Mouse (Mus musculus) ovary, postnatal 14 days (tissue): ENCODE results near the gene Ndufc1.
"Not testable (repeated sequence)": the region's sequence is repeated elsewhere in the genome, so short reads cannot be mapped to it uniquely, and the experiment has no call there.

Source experiments
- DNase-seq: peaks from one replicate; pipeline ENCODE4 v3.0.0; 2022; ENCODE audit warnings: low spot score

Gene Ndufc1

GRCm38 (mm10) chr3:51408561-51409183 is at the start of gene Ndufc1:
Gene Ndufc1 (minus strand): TSS chr3:51408988.
- peak; percentile 99 for DNase-seq

GRCm38 (mm10) chr3:51434871-51435595 is 26.2 kb upstream of the Ndufc1 start:
- no peak for DNase-seq

GRCm38 (mm10) chr3:51434364-51434763 is 25.6 kb upstream of the Ndufc1 start:
- DNase-seq, result not testable (repeated sequence)

- no peak for DNase-seq
Measured at GRCm38 (mm10) chr3:51425394-51425793, 16.6 kb upstream of the Ndufc1 start.

GRCm38 (mm10) chr3:51421921-51422320 is 13.1 kb upstream of the Ndufc1 start:
- DNase-seq, result no peak

GRCm38 (mm10) chr3:51417966-51418365 is 9.2 kb upstream of the Ndufc1 start:
- no peak for DNase-seq

GRCm38 (mm10) chr3:51417485-51417884 is 8.7 kb upstream of the Ndufc1 start:
- DNase-seq, result no peak

- DNase-seq, result no peak
Measured at GRCm38 (mm10) chr3:51417135-51417458, 8.3 kb upstream of the Ndufc1 start.

GRCm38 (mm10) chr3:51416364-51417134 is 7.8 kb upstream of the Ndufc1 start:
- DNase-seq, result peak; percentile 29

- DNase-seq, result no peak
Measured at GRCm38 (mm10) chr3:51416073-51416363, 7.2 kb upstream of the Ndufc1 start.

- peak; percentile 94 for DNase-seq
Measured at GRCm38 (mm10) chr3:51415098-51416072, 6.6 kb upstream of the Ndufc1 start, which contains the start of gene Naa15. Gene Naa15 (plus strand): TSS chr3:51415148.

- no peak for DNase-seq
Measured at GRCm38 (mm10) chr3:51413276-51413675, 4.5 kb upstream of the Ndufc1 start.

- no peak for DNase-seq
Measured at GRCm38 (mm10) chr3:51412457-51412856, 3.7 kb upstream of the Ndufc1 start.

- DNase-seq, result no peak
Measured at GRCm38 (mm10) chr3:51407870-51408560, 773 bp downstream of the Ndufc1 start.

GRCm38 (mm10) chr3:51402628-51403027 is 6.2 kb downstream of the Ndufc1 start:
- DNase-seq, result no peak

GRCm38 (mm10) chr3:51402054-51402453 is 6.7 kb downstream of the Ndufc1 start:
- not testable (repeated sequence) for DNase-seq

GRCm38 (mm10) chr3:51400682-51401081 is 8.1 kb downstream of the Ndufc1 start:
- DNase-seq, result no peak

GRCm38 (mm10) chr3:51399531-51399930 is 9.3 kb downstream of the Ndufc1 start:
- DNase-seq, result no peak

GRCm38 (mm10) chr3:51398667-51399066 is 10.1 kb downstream of the Ndufc1 start:
- DNase-seq, result no peak

- no peak for DNase-seq
Measured at GRCm38 (mm10) chr3:51397700-51398299, 11.0 kb downstream of the Ndufc1 start.
